Mouse (Mus musculus): Measurements from ENCODE around the gene Anks1b.

GRCm38 (mm10) chr10:90889566-90889965 lies 1016.3 kb downstream of the Anks1b start:
- no peak for TF ChIP-seq RAD21 (IDR thresholded peaks at IDR 0.05; ENCODE audit: low read depth, low read length)
- TF ChIP-seq CTCF (IDR thresholded peaks at IDR 0.05 in 2 of 3, conservative IDR thresholded peaks at IDR 0.05 in 1 of 3; ENCODE audit: control insufficient read depth in 1 of 3, insufficient read depth in 1 of 3, low read depth in 2 of 3, low read length in 3 of 3, poor library complexity in 1 of 3, severe bottlenecking in 1 of 3), result no peak
